In the genomic region with DNA sequence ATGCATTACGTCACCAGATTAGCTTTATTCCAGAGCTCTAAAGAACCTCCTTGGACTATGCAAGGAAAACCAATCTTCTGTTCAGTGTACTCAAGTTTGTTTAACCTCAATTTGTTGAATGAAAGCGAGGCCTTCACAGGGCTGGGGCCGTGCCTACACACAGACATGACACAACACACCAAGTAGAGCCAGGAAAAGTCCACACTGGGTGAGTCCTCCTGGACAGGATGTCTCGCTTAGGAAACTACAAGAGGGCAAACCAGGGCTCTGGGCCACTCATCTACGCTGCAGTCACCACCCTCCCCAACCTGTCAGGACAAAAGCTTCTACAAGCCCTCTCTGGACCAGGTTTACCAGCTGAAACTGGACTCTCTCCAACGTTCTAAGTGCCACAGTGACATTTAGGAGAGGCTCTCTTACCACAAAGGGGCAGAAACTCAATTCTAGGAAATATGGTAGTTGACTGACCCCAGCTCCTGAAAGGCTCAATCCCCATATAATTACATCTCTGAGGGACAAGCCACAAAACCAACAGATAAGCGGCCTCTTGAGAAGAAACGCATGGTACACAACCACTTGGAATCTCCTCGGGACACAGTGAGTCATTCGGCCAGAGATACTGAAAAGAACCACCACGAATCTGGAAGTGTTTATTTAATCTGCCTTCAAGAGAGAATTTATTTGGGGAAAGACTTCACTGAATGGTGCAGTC, we compare ENCODE assay signal across 8 mouse cellular contexts.
DNase-seq lines count a peak whose midpoint lies in the region; ATAC-seq and TF ChIP-seq lines count a peak whose summit lies in the region.
"Had no signal": no experiment of that assay in that cellular context is flagged by ENCODE, and none has a peak within 500 bp of the region (broad histone marks: within the 10 kb centered on the region; RNA-seq: fewer than 3 reads in every experiment).

No protein-coding gene starts in this region.

- H3K4me3 ChIP-seq in liver, adult 2 months (ENCODE audit: insufficient read depth, low read depth, low read length), result no peak overlapping the region
- H3K4me3 ChIP-seq in intestine, embryonic 15.5 days (replicated peaks), result no peak overlapping the region
- H3K4me3 ChIP-seq: megakaryocyte, embryonic 14.5 days had no signal

- no peak overlapping the region; the same call in 1 of the 2 replicates for H3K9ac ChIP-seq in liver, adult 2 months (ENCODE audit: low read depth, low read length)
- H3K9ac ChIP-seq in intestine, embryonic 15.5 days, result no peak overlapping the region

- H3K36me3 ChIP-seq in liver, adult 2 months (ENCODE audit: control insufficient read depth, insufficient read depth, low read length), result no peaks in the 10 kb centered on the region
- no peaks in the 10 kb centered on the region for H3K36me3 ChIP-seq in intestine, embryonic 15.5 days

- WGBS in liver, adult 2 months, result 23% methylated on average over 11 of the region's 11 CpGs
- 35% methylated on average over 11 of the region's 11 CpGs for WGBS in intestine, embryonic 15.5 days

- no peaks in the 10 kb centered on the region for H3K79me2 ChIP-seq in liver, adult 2 months (ENCODE audit: control insufficient read depth, insufficient read depth, low read length)

- TF ChIP-seq CTCF in liver, adult 2 months (IDR thresholded peaks at IDR 0.05; ENCODE audit: low read depth, low read length), result no peak

- peak overlapping the region; percentile 42 for H3K4me2 ChIP-seq in intestine, embryonic 15.5 days (replicated peaks)

- peak; percentile 83 for DNase-seq in liver, adult 2 months (ENCODE audit: extremely low read depth, low read depth, low spot score)
- DNase-seq in liver, result no peak
- peak; percentile 53 for DNase-seq in fibroblast of lung, adult 2 months (ENCODE audit: low read depth)
- peak; percentile 47 to 57 for DNase-seq in lung, postnatal 4 days
- no peak for DNase-seq in urinary bladder, adult 2 months (ENCODE audit: low spot score)

- H3K4me1 ChIP-seq in liver, adult 2 months (ENCODE audit: control insufficient read depth, insufficient read depth, low read length), result peaks cover 12% of the 10 kb centered on the region
- H3K4me1 ChIP-seq in intestine, embryonic 15.5 days (replicated peaks), result peaks cover 22% of the 10 kb centered on the region
- H3K4me1 ChIP-seq: megakaryocyte, embryonic 14.5 days had no signal

- ATAC-seq in intestine, embryonic 15.5 days, result peak; percentile 37; the same call in 1 of the 2 replicates
- ATAC-seq in megakaryocyte progenitor cell, adult 5-6 weeks (replicated peaks; ENCODE audit: poor library complexity), result no peak

- peak overlapping the region; percentile 53 for H3K27ac ChIP-seq in liver, adult 2 months (replicated peaks; ENCODE audit: insufficient read depth, low read depth, low read length)
- H3K27ac ChIP-seq in intestine, embryonic 15.5 days, result peak overlapping the region; percentile 69; the same call in 1 of the 2 replicates

- no peaks in the 10 kb centered on the region for H3K9me3 ChIP-seq in intestine, embryonic 15.5 days
- H3K9me3 ChIP-seq: megakaryocyte, embryonic 14.5 days had no signal

- no peaks in the 10 kb centered on the region for H3K27me3 ChIP-seq in liver, adult 2 months (ENCODE audit: control insufficient read depth, insufficient read depth, low read length)
- H3K27me3 ChIP-seq in intestine, embryonic 15.5 days (replicated peaks), result no peaks in the 10 kb centered on the region

- TF ChIP-seq POLR2A in liver, adult 2 months (IDR thresholded peaks at IDR 0.05; ENCODE audit: extremely low read depth, insufficient read depth, low read length), result no peak

Comparison
In these comparisons a context has a peak if more than half of its experiments do, and no peak if none do; other contexts are left out.
1. DNase-seq: peak in liver, adult 2 months (single experiment), fibroblast of lung, adult 2 months (single experiment) and lung, postnatal 4 days (2 of 2); none in liver (single experiment) and urinary bladder, adult 2 months (single experiment).